Mouse (Mus musculus) G1E (cell line): ENCODE data around the gene Lonp1.

Source experiments
- CTCF ChIP-seq: IDR thresholded peaks from 2 replicates; pipeline ENCODE4 v1.5.1; 2012; ENCODE audit warnings: low read depth, low read length, inconsistent platforms, mixed read lengths
- GATA2 ChIP-seq: IDR thresholded peaks from 2 replicates; pipeline ENCODE4 v1.6.1; 2012; ENCODE audit warnings: low read depth, low read length, inconsistent platforms, borderline replicate concordance

DNA sequence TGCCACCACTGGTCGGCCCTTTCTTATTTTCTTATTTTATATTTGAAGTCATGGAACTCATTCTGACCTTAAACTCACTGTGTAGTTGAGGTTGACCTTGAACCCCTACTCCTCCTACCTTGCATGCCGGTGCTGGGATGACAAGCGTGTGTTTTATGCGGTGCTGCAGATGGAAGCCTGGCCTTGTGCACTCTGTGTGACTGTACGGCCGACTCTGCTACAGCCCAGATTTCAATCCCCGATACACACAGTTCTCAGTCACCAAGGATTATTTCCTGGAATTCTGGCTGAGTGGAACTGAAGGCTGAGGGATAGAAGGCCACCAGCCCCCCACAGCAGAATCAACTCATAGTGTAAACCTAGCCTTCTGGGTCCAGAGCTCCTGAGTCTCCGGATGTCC lies 43.1 kb upstream of the Lonp1 start:
- TF ChIP-seq CTCF: no peak
- no peak for TF ChIP-seq GATA2
